Mouse (Mus musculus): ENCODE data around the gene Topors. TPM values are rescaled to one million over a fixed set of nuclear protein-coding genes. Genes with fewer than 3 reads are reported as not detected.
A peak's percentile ranks its signal among the peaks of the same experiment; 100 is the strongest.
"Not testable (repeated sequence)": the region's sequence is repeated elsewhere in the genome, so short reads cannot be mapped to it uniquely, and the experiment has no call there.

The Topors gene
- polyA plus RNA-seq (2016; fragmentation: Nextera tagmentation; extraction: Ambion mirVana), result 50.2 and 51.1 TPM in 2 replicates

DNA sequence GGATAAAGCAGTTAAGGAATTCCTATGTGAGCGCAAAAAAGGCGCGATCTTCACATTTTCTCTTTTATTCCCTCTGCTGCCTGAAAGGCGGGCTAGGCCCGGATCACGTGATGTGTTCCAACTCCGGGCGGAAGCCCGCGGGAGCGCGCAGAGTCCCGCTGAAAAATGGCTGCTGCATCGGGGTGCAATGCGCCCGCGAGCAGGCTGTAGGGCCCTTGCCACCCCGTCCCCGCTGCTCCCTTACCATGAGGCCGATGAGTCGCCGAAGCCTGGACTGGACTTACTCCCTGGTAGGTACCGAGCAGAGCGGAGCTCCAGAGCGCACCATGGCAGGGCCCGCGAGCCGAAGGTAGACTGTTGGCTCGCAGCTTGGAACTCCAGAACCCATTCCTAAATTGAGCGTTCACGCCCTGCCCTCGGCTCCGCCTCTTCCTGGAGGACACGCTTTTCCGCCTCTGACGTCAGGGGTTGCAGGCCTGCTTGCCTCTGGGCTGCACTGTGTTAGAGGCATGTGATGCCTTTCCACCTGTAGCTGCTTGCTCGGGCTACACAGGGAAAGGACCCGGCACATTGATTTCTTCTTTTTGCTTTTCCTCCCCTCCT, at the start of gene Topors, which contains the start of gene Smim27:
Gene Topors (minus strand): TSS at position 421 of the 603 bp plus-strand sequence.
Gene Smim27 (plus strand): TSS at position 150 of the 603 bp plus-strand sequence.
- no peaks in the 10 kb centered on the region for H3K27me3 ChIP-seq
- peak within 1 kb of the TSS; percentile 94 for H3K27ac ChIP-seq (replicated peaks)
- peaks cover 31% of the 10 kb centered on the region; the same call in 1 of the 2 replicates for H3K36me3 ChIP-seq
- H3K4me1 ChIP-seq, result peaks cover 19% of the 10 kb centered on the region
- ATAC-seq (ENCODE audit: low FRiP score, low read depth), result peak; percentile 95
- WGBS, result under 1% methylated on average over 38 of the region's 38 CpGs
- peak within 1 kb of the TSS; percentile 78 for H3K4me2 ChIP-seq (replicated peaks)
- no peaks in the 10 kb centered on the region for H3K9me3 ChIP-seq
- peak within 1 kb of the TSS; percentile 77 for H3K9ac ChIP-seq (replicated peaks)
- peak within 1 kb of the TSS; percentile 78 for H3K4me3 ChIP-seq

DNA sequence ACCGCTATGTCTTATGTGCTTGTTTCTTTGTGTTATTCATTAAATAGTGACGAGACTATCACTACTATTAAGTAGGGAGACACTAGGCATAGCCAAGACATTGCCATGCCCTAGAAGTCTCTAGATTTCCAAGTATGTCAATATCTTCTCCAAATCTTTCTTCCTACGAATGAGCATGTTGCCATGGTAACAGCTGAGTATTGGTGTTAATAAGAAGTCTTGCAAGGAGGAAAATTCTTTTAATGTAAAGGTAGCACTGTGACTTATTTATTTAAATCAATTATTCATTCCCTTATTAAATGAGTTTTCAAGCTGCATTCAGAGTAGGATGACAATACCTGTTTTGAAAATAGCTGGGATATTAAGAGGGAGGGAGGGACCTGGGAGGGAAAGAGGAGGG, 47.8 kb upstream of the Topors start:
- WGBS, result 75% methylated on average over 3 of the region's 3 CpGs
- Histone ChIP-seq H3K4me1 (no peaks in the 10 kb centered on the region), H3K27ac (replicated peaks) (no peak overlapping the region), H3K4me3 (no peak overlapping the region), H3K9me3 (no peaks in the 10 kb centered on the region), H3K27me3 (no peaks in the 10 kb centered on the region), H3K4me2 (replicated peaks) (no peak overlapping the region), H3K36me3 (no peaks in the 10 kb centered on the region), H3K9ac (replicated peaks) (no peak overlapping the region)
- ATAC-seq (ENCODE audit: low FRiP score, low read depth), result no peak

DNA sequence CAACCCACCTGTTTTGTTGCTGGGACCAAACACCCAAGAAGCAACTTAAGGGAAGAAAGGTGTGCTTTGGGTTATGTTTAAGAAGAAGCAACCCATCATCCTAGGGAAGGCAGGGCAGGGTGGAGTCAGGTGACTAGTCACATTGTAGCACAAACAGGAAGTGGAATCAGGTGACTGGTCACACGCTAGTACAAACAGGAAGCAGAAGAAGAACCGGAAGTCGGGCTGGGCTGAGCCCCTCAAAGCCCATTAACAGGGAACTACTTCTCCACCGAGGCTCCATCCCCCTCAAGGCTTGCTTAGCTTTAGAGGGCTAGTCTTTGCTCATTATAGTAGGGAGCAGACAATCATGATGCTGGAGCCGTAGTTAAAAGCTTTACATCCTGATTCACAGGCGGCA, 43.4 kb upstream of the Topors start:
- no peaks in the 10 kb centered on the region for H3K36me3 ChIP-seq

DNA sequence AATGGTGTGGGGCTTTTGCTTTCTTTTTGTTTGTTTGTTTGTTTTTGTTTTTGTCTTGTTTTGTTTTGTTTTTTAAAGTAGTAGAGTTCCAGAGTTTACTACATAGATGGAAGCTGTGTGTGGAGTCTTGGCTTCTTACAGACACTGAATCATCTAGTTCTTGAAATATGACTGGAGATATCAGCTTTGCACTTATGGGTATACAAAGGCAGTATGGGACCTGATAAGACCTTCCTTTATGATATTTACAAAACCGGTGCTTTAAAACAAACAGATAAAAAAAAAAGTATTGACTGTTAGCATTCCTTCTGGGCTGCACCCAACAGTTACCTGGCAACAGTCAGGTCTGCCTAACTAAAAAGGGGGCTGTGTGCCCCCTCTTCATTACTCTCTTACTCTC, 42.6 kb upstream of the Topors start:
- no peak overlapping the region for H3K9ac ChIP-seq (replicated peaks)
- H3K27me3 ChIP-seq, result no peaks in the 10 kb centered on the region
- H3K36me3 ChIP-seq, result no peaks in the 10 kb centered on the region
- no peak overlapping the region for H3K4me3 ChIP-seq
- 90% methylated on average over 1 of the region's 1 CpGs for WGBS
- H3K9me3 ChIP-seq, result no peaks in the 10 kb centered on the region
- H3K27ac ChIP-seq (replicated peaks), result no peak overlapping the region
- no peak overlapping the region for H3K4me2 ChIP-seq (replicated peaks)
- 0 out of 2 replicates have a peak, but pooled peaks cover 4% of the 10 kb centered on the region for H3K4me1 ChIP-seq
- ATAC-seq (ENCODE audit: low FRiP score, low read depth), result no peak

More for the DNA sequence above, 43.4 kb upstream of the Topors start:
- ATAC-seq (ENCODE audit: low FRiP score, low read depth), result no peak
- WGBS, result 83% methylated on average over 6 of the region's 6 CpGs
- Histone ChIP-seq H3K9me3 (no peaks in the 10 kb centered on the region), H3K9ac (replicated peaks) (no peak overlapping the region), H3K27ac (replicated peaks) (no peak overlapping the region), H3K4me2 (replicated peaks) (no peak overlapping the region), H3K4me3 (no peak overlapping the region), H3K4me1 (0 out of 2 replicates have a peak, but pooled peaks cover 4% of the 10 kb centered on the region), H3K27me3 (no peaks in the 10 kb centered on the region)

DNA sequence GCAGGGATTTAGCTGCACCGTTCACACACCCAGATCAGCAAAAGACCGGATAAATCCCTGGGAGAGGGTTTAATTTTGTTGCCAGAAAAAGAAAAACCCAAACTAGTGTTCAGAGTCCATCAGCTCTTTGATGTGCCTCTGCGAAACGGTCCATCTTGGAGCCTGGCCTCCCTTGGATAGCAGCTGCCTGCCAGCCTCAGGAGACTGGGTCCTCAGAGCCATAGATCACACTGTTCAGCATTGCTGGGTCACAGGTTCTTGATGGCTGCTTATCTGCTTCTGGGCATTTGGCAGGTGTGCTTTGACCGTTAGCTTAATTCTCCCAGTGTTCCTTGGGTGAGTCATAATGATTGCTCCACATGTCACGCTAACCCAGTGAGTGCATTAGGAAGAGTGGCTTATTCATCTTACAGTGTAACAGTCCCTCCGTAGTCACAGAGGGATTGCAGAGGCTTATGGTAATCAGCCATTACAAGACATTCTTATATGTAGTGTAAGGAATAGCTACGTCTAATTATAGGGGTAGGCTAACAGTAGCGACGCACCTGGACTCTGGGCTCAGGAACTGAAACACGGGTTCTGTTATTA, 41.2 kb upstream of the Topors start:
- Histone ChIP-seq H3K27ac (replicated peaks) (no peak overlapping the region), H3K4me1 (0 out of 2 replicates have a peak, but pooled peaks cover 4% of the 10 kb centered on the region), H3K4me3 (no peak overlapping the region), H3K36me3 (no peaks in the 10 kb centered on the region), H3K4me2 (replicated peaks) (no peak overlapping the region), H3K27me3 (no peaks in the 10 kb centered on the region), H3K9ac (replicated peaks) (no peak overlapping the region), H3K9me3 (no peaks in the 10 kb centered on the region)
- WGBS, result 68% methylated on average over 11 of the region's 11 CpGs
- ATAC-seq (ENCODE audit: low FRiP score, low read depth), result peak; percentile 56; the same call in 1 of the 2 replicates

DNA sequence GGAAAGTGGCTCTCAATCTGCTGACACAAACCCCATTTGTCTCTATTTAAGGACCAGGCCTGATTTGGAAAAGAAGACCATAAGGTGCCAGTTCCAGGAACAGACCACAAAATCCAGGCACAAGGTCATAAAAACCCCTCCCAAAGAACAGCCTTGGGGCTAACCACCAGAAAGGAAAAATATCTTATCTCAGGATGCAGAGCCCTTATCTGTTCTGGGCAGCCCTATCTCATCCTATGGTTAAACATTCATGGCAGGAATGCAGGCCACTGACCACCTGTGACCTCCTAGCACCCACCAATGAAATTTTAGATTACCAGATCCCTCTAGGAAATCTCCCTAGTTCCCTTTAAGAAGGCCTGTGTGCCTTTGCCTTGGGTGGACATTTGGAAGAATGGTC, 40.0 kb upstream of the Topors start:
- H3K9ac ChIP-seq (replicated peaks), result no peak overlapping the region
- no peak overlapping the region for H3K27ac ChIP-seq (replicated peaks)
- H3K4me2 ChIP-seq (replicated peaks), result no peak overlapping the region
- H3K4me1 ChIP-seq, result 0 out of 2 replicates have a peak, but pooled peaks cover 4% of the 10 kb centered on the region
- H3K36me3 ChIP-seq, result no peaks in the 10 kb centered on the region
- no peak for ATAC-seq (ENCODE audit: low FRiP score, low read depth)
- H3K27me3 ChIP-seq, result no peaks in the 10 kb centered on the region
- no peaks in the 10 kb centered on the region for H3K9me3 ChIP-seq
- H3K4me3 ChIP-seq, result no peak overlapping the region

DNA sequence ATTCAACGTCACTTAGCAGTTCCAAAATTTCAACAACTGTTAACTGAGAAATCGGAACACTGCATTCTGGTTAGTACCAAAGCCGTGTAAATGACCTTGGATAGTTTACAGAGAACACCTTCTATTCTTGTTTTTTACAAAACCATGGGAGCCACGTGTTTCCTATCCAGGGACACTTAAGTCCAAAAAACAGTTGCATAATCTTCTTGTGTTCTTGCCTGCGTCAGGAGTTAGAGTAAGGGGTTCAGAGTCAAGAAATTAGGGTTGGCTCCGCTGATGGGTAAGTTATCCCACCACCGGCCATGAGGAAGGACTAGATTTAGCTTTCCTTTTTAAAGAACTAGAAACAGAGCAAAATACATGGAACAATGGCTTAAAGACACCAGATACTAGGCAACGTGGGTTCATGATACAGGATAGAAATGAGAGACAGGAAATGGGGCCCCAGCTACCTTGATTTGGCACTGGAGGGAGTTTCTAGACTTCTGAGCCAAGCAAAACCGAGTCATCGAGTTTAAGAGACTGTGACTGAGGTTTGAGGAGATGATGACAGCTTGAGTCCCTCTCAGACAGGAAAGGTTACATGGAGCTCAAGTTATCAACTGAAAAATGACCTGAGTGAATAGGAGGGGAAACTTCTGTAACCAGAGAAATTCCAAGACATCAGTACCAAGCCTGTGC, 32.9 kb upstream of the Topors start:
- no peak for ATAC-seq (ENCODE audit: low FRiP score, low read depth)
- WGBS, result 85% methylated on average over 10 of the region's 10 CpGs
- Histone ChIP-seq H3K9ac (replicated peaks) (no peak overlapping the region), H3K4me1 (no peaks in the 10 kb centered on the region), H3K27ac (replicated peaks) (no peak overlapping the region), H3K4me3 (no peak overlapping the region), H3K9me3 (no peaks in the 10 kb centered on the region), H3K4me2 (replicated peaks) (no peak overlapping the region), H3K27me3 (peaks cover 4% of the 10 kb centered on the region), H3K36me3 (no peaks in the 10 kb centered on the region)

DNA sequence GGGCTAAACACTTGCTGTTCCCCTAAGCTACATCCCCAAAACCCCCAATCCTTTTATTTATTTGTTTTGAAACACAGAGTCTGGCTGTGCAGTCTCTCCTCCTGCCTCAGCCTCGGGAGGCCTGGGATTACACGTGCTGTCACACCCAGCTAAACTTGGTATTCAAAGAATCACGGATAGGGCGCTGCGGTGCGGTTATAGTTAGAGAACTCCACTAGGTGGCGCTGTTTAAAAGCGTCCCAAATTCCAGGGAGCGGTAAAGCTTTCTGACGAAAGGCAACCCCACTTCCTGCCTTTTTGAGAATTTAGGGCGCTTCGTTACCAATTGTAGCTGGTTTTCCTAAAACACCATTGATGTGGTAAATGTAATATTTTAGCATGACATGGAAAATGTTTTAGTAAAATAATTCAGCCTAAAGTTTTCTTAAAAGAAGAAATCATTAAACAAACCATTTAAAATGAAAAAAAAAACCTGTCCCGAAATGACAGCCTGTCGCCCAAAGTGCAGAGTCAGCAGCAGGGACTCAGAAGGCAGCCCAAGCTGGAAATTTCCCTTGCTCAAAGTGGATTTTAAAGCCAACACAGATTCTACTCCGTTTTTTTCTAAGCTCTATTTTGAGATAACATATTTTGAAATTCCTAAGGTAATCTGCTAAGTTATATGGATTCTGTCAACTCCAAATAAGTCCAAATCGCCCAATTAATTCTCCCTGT, 31.6 kb upstream of the Topors start:
- H3K36me3 ChIP-seq, result no peaks in the 10 kb centered on the region
- H3K4me2 ChIP-seq (replicated peaks), result peak overlapping the region; percentile 25; the same call in 1 of the 2 replicates
- peaks cover 4% of the 10 kb centered on the region for H3K27me3 ChIP-seq
- peak; percentile 83 for ATAC-seq (ENCODE audit: low FRiP score, low read depth)
- H3K4me1 ChIP-seq, result no peaks in the 10 kb centered on the region
- 14% methylated on average over 16 of the region's 16 CpGs for WGBS
- no peak overlapping the region for H3K27ac ChIP-seq (replicated peaks)
- H3K9ac ChIP-seq (replicated peaks), result no peak overlapping the region
- H3K4me3 ChIP-seq, result no peak overlapping the region
- H3K9me3 ChIP-seq, result no peaks in the 10 kb centered on the region

DNA sequence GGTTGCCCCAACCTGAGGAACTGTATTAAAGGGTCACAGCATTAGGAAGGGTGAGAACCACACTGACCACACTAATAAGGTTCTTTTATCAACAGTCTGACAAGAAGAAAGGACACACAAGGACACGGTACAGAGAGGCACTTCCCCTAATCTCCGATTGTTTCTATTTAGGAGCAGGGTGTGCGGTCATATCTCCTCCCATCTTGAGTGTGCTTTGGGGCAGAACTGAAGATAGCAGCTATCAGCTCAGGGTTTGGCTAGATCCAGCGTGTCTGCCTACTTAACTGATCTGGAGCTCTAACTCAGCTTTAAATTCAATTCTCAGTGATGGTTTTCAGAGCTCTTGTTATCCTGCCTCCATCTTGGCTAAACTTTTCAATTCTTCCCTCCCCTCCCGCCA, 29.5 kb upstream of the Topors start:
- WGBS, result 74% methylated on average over 5 of the region's 5 CpGs
- Histone ChIP-seq H3K36me3 (no peaks in the 10 kb centered on the region), H3K27ac (replicated peaks) (no peak overlapping the region), H3K9ac (replicated peaks) (no peak overlapping the region), H3K9me3 (peaks cover 6% of the 10 kb centered on the region; the same call in 1 of the 2 replicates), H3K4me2 (replicated peaks) (no peak overlapping the region), H3K27me3 (peaks cover 4% of the 10 kb centered on the region), H3K4me3 (no peak overlapping the region), H3K4me1 (no peaks in the 10 kb centered on the region)
- no peak for ATAC-seq (ENCODE audit: low FRiP score, low read depth)

DNA sequence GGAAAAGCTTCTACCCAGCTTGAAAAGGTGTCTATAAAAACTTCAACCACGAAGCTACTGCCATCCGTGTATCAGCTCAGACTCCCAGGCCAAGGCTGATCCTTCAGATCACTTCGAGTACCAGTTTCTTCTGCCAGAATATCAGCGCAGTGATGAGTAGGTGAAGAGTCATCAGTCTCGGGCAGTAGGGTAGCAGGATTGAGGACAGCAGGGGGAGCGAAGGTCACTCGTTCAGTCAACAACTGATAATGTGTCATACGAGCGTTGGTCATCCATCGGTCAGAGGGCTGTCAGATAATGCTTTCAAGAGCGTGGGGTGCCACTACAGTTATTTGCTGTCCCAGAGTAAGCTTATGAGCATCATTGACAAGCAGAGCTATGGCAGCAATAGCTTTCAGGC, 21.9 kb upstream of the Topors start:
- not testable (repeated sequence) for H3K27ac ChIP-seq (replicated peaks); H3K36me3 ChIP-seq; ATAC-seq (ENCODE audit: low FRiP score, low read depth); H3K4me2 ChIP-seq (replicated peaks); H3K27me3 ChIP-seq; H3K9me3 ChIP-seq; H3K9ac ChIP-seq (replicated peaks); H3K4me1 ChIP-seq; H3K4me3 ChIP-seq
- WGBS, result 96% methylated on average over 11 of the region's 11 CpGs

DNA sequence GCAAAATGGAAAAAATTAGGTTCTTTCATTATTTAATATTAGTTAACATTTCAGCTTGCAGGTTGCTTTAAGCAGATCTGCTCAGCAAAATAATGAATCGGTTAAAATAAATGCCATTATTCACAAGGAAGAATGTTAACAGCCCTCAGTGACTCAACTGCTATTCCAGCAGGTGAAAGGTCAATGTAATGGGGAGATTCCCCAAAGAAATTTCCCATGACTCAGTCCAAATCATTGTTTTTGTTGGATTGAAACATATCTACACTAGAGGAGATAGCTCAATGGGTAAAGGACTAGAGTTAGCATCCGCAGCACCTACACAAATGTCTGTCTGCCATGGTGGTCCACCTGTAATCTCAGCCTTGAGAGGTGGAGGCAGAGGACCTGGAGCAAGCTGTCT, 19.4 kb upstream of the Topors start:
- H3K4me2 ChIP-seq (replicated peaks), result no peak overlapping the region
- whole genome bisulfite sequencing, result 90% methylated on average over 2 of the region's 2 CpGs
- peaks cover 2% of the 10 kb centered on the region; the same call in 1 of the 2 replicates for H3K9me3 ChIP-seq
- no peaks in the 10 kb centered on the region for H3K4me1 ChIP-seq
- no peaks in the 10 kb centered on the region for H3K36me3 ChIP-seq
- H3K4me3 ChIP-seq, result no peak overlapping the region
- no peak overlapping the region for H3K27ac ChIP-seq (replicated peaks)
- H3K27me3 ChIP-seq, result no peaks in the 10 kb centered on the region
- H3K9ac ChIP-seq (replicated peaks), result no peak overlapping the region
- ATAC-seq (ENCODE audit: low FRiP score, low read depth), result no peak

DNA sequence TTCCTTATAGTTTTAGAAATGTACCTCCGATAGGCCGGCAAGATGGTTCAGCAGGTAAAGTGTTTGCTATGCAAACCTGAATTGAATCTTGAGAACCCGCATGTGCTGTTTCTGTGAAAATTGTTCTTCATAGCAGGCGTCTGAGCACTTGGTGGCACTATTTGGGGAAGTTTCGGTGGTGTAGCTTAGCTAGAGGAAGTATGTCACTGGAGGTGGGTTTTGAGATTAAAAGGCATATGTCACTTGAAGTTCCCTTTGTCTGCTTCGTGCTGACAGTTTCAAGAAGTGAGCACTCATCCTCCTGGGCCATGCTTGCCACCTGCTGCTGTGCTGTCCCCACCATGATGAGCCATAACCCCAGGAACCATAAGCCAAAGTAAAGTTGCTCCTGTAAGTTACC, 17.8 kb upstream of the Topors start:
- 76% methylated on average over 6 of the region's 6 CpGs for WGBS
- no peak overlapping the region for H3K4me3 ChIP-seq
- no peak overlapping the region for H3K27ac ChIP-seq (replicated peaks)
- no peak overlapping the region for H3K9ac ChIP-seq (replicated peaks)
- no peaks in the 10 kb centered on the region for H3K9me3 ChIP-seq
- no peak for ATAC-seq (ENCODE audit: low FRiP score, low read depth)
- H3K36me3 ChIP-seq, result no peaks in the 10 kb centered on the region
- no peaks in the 10 kb centered on the region for H3K4me1 ChIP-seq
- H3K4me2 ChIP-seq (replicated peaks), result no peak overlapping the region
- no peaks in the 10 kb centered on the region for H3K27me3 ChIP-seq

Measured in midbrain, embryonic 12.5 days (tissue).